Mouse (Mus musculus) B cell, adult (primary cell): ENCODE data around the gene Slit3. TPM values are rescaled to one million over a fixed set of nuclear protein-coding genes. Genes with fewer than 3 reads are reported as not detected.

Experiments used
- total RNA-seq: library from RNA; stranded (reverse); gene quantifications from 4 replicates; pipeline ENCODE4 v1.2.4, GENCODE M21; 2023; ENCODE audit not compliant: inconsistent age

The Slit3 gene
- total RNA-seq = 0.09 to 0.64 TPM (median 0.22 TPM) in 4 replicates

GRCm38 (mm10) chr11:35120894-35121610, at the start of gene Slit3:
Gene Slit3 (plus strand): TSS chr11:35121224.

